Mouse (Mus musculus) kidney, embryonic 16.5 days (tissue): ENCODE data around the gene Mme. TPM values are rescaled to one million over a fixed set of nuclear protein-coding genes. Genes with fewer than 3 reads are reported as not detected.

Source experiments
- polyA plus RNA-seq: library from polyadenylated mRNA; unstranded; fragments of >200 nt; fragmentation: Nextera tagmentation; extraction: Ambion mirVana; gene quantifications from 2 replicates; pipeline ENCODE4 v1.2.1, GENCODE M21; 2015

Mme gene
- polyA plus RNA-seq, 1 experiment from 2014 or later: 42.0 TPM

Other genes with a start within 250 kb of the Mme start
- not detected in 2 replicates for gene Gm34302, start 242.3 kb downstream of the Mme start, polyA plus RNA-seq